Mouse (Mus musculus): ENCODE results near the gene Prkg1. TPM values are rescaled to one million over a fixed set of nuclear protein-coding genes. Genes with fewer than 3 reads are reported as not detected.

Gene Prkg1
- polyA plus RNA-seq, 1 experiment from 2014 or later = 3.2 TPM

DNA sequence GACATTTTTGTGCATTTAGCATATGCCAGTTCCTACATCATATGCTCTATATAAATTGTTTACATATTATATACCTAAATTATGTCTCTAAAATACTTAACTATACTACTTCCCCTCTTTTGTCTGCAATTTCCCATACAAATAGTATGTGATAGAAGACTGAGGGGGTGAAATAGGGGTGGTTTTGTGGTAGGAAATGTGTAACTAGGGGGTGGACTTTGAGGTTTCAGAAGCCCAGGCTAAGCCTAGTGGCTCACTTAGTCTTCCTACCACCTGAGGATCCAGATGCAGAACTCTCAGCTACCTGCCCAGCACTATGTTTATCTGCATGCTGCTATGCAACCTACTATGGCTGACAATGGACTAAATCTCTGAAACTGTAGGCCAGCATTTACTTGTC lies 1020.4 kb downstream of the Prkg1 start:
- no peak for DNase-seq (ENCODE audit: low spot score)
- Histone ChIP-seq H3K4me1 (no peaks in the 10 kb centered on the region), H3K36me3 (no peaks in the 10 kb centered on the region), H3K4me3 (no peak overlapping the region), H3K27me3 (ENCODE audit: low read depth, poor library complexity, severe bottlenecking) (no peaks in the 10 kb centered on the region), H3K9me3 (replicated peaks) (no peaks in the 10 kb centered on the region), H3K27ac (replicated peaks) (no peak overlapping the region)

DNA sequence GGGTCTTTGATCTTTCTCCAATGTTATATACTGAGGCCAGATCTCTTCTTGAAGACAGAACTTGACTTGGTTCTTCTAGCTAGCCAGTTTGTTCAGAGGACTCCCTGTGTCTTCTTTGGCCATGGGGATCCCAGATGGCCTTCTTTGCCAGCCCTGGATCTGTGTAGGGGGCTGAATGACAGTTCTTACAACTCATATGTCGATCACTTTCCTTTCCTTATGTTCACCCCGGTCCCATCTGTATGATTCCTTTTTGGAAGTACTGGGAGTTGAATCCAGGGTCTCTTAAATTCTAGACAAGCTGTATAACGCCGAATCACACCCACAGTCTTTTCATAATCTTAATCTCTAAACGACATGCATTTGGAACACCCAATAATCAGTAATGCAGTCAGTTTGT lies 1065.7 kb downstream of the Prkg1 start:
- H3K27ac ChIP-seq (replicated peaks) = no peak overlapping the region
- no peaks in the 10 kb centered on the region for H3K9me3 ChIP-seq (replicated peaks)
- no peaks in the 10 kb centered on the region for H3K4me1 ChIP-seq
- H3K4me3 ChIP-seq = no peak overlapping the region
- H3K36me3 ChIP-seq = no peaks in the 10 kb centered on the region
- WGBS = 94% methylated on average over 5 of the region's 5 CpGs
- no peak for DNase-seq (ENCODE audit: low spot score)
- H3K27me3 ChIP-seq (ENCODE audit: low read depth, poor library complexity, severe bottlenecking) = no peaks in the 10 kb centered on the region

DNA sequence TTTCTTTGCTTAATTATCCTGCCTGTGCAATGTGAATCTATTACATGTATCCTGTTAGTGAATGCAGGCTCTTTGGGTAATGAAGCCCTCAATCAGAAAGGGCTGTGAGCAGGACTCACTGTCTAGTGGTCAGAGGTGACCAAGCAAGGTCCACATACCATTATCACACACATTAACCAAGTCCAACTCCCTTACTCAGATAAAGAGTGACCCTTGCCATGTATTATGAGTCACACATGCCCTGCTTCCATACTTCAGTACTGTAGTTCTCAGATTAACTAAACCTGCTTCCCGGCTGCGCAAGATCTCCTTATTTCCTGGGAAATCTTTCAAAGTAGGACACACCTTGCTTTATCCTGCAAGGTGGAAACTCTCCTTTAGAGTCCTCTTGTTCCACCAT lies 1073.6 kb downstream of the Prkg1 start:
- H3K27ac ChIP-seq (replicated peaks) = no peak overlapping the region
- H3K27me3 ChIP-seq (ENCODE audit: low read depth, poor library complexity, severe bottlenecking) = no peaks in the 10 kb centered on the region
- H3K4me3 ChIP-seq = no peak overlapping the region
- whole genome bisulfite sequencing = 96% methylated on average over 2 of the region's 2 CpGs
- H3K9me3 ChIP-seq (replicated peaks) = no peaks in the 10 kb centered on the region
- DNase-seq (ENCODE audit: low spot score) = no peak
- no peaks in the 10 kb centered on the region for H3K4me1 ChIP-seq
- H3K36me3 ChIP-seq = no peaks in the 10 kb centered on the region

DNA sequence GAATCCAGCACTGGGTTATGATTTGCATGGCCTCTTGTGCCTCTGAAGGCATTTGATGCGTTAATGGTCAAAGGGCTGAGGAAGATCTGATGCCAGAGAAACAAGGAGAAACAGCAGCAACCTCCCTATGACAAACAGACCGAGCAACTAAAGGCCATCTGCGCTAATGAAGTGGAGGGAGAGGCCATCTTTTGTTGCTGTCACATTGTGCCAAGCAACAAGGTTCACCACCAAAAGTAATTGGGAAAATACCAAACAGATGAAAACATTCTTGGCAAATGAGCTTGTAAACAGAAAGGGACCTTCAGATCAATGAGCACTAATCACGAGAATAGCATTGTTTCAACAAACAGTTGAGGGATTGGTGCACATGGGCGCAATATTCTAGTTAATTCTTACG lies 1074.1 kb downstream of the Prkg1 start:
- Histone ChIP-seq H3K27ac (replicated peaks) (no peak overlapping the region), H3K4me3 (no peak overlapping the region), H3K27me3 (ENCODE audit: low read depth, poor library complexity, severe bottlenecking) (no peaks in the 10 kb centered on the region), H3K4me1 (no peaks in the 10 kb centered on the region), H3K9me3 (replicated peaks) (no peaks in the 10 kb centered on the region), H3K36me3 (no peaks in the 10 kb centered on the region)
- no peak for DNase-seq (ENCODE audit: low spot score)
- WGBS = 84% methylated on average over 6 of the region's 6 CpGs

- no peak overlapping the region for H3K4me3 ChIP-seq
- H3K36me3 ChIP-seq = no peaks in the 10 kb centered on the region
- no peaks in the 10 kb centered on the region for H3K9me3 ChIP-seq (replicated peaks)
- H3K4me1 ChIP-seq = no peaks in the 10 kb centered on the region
- H3K27me3 ChIP-seq (ENCODE audit: low read depth, poor library complexity, severe bottlenecking) = no peaks in the 10 kb centered on the region
- WGBS = 90% methylated on average over 6 of the region's 6 CpGs
- no peak overlapping the region for H3K27ac ChIP-seq (replicated peaks)
- no peak for DNase-seq (ENCODE audit: low spot score)
Observed at GRCm38 (mm10) chr19:30687942-30688341, 1076.9 kb downstream of the Prkg1 start.

GRCm38 (mm10) chr19:30676308-30676707 lies 1088.5 kb downstream of the Prkg1 start:
- no peak overlapping the region for H3K27ac ChIP-seq (replicated peaks)
- 89% methylated on average over 8 of the region's 8 CpGs for WGBS
- no peak for DNase-seq (ENCODE audit: low spot score)
- no peak overlapping the region for H3K4me3 ChIP-seq
- H3K4me1 ChIP-seq = no peaks in the 10 kb centered on the region
- H3K36me3 ChIP-seq = no peaks in the 10 kb centered on the region
- no peaks in the 10 kb centered on the region for H3K27me3 ChIP-seq (ENCODE audit: low read depth, poor library complexity, severe bottlenecking)
- no peaks in the 10 kb centered on the region for H3K9me3 ChIP-seq (replicated peaks)

DNA sequence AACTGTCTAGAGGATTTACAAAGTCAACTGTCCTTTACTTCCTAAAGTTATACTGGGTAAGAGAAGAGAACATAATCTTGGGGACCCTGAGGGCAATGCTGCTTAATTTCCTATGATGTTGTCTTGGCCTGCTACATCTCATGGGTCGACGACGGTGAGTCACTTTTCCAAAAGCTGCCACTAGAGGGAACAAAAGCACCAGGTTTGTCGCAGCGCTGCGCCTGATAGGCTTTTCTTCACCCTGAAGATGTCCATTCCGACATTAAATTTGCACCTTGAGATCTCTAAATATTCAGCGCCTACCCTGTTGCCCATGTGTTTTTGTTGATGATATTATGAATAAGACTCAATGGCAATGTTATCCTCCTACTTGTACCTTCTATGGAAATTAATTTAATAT lies 1100.6 kb downstream of the Prkg1 start:
- peak; percentile 47 for DNase-seq (ENCODE audit: low spot score)
- Histone ChIP-seq H3K4me1 (no peaks in the 10 kb centered on the region), H3K9me3 (replicated peaks) (no peaks in the 10 kb centered on the region), H3K27ac (replicated peaks) (no peak overlapping the region), H3K4me3 (no peak overlapping the region), H3K27me3 (ENCODE audit: low read depth, poor library complexity, severe bottlenecking) (no peaks in the 10 kb centered on the region), H3K36me3 (no peaks in the 10 kb centered on the region)
- 12% methylated on average over 8 of the region's 8 CpGs for WGBS

GRCm38 (mm10) chr19:30642629-30643170 lies 1122.1 kb downstream of the Prkg1 start:
- H3K9me3 ChIP-seq (replicated peaks) = no peaks in the 10 kb centered on the region
- no peak overlapping the region for H3K27ac ChIP-seq (replicated peaks)
- 29% methylated on average over 5 of the region's 5 CpGs for WGBS
- H3K36me3 ChIP-seq = no peaks in the 10 kb centered on the region
- no peak for DNase-seq (ENCODE audit: low spot score)
- H3K27me3 ChIP-seq (ENCODE audit: low read depth, poor library complexity, severe bottlenecking) = peaks cover 55% of the 10 kb centered on the region
- no peak overlapping the region for H3K4me3 ChIP-seq
- peaks cover 33% of the 10 kb centered on the region for H3K4me1 ChIP-seq

- Histone ChIP-seq H3K27me3 (ENCODE audit: low read depth, poor library complexity, severe bottlenecking) (peaks cover 27% of the 10 kb centered on the region), H3K9me3 (replicated peaks) (no peaks in the 10 kb centered on the region), H3K36me3 (no peaks in the 10 kb centered on the region), H3K4me3 (no peak overlapping the region), H3K4me1 (peaks cover 9% of the 10 kb centered on the region), H3K27ac (replicated peaks) (no peak overlapping the region)
- no peak for DNase-seq (ENCODE audit: low spot score)
- 84% methylated on average over 8 of the region's 8 CpGs for WGBS
Observed at GRCm38 (mm10) chr19:30637471-30637870, 1127.4 kb downstream of the Prkg1 start.

GRCm38 (mm10) chr19:30631051-30631450 lies 1133.8 kb downstream of the Prkg1 start:
- Histone ChIP-seq H3K27ac (replicated peaks) (no peak overlapping the region), H3K9me3 (replicated peaks) (no peaks in the 10 kb centered on the region)
- 49% methylated on average over 3 of the region's 3 CpGs for WGBS

GRCm38 (mm10) chr19:30626036-30626435 lies 1138.8 kb downstream of the Prkg1 start:
- Histone ChIP-seq H3K27me3 (ENCODE audit: low read depth, poor library complexity, severe bottlenecking) (no peaks in the 10 kb centered on the region), H3K4me3 (no peak overlapping the region), H3K9me3 (replicated peaks) (no peaks in the 10 kb centered on the region), H3K4me1 (peaks cover 8% of the 10 kb centered on the region), H3K36me3 (no peaks in the 10 kb centered on the region), H3K27ac (replicated peaks) (no peak overlapping the region)
- no peak for DNase-seq (ENCODE audit: low spot score)
- 40% methylated on average over 7 of the region's 7 CpGs for WGBS

More at GRCm38 (mm10) chr19:30631051-30631450, 1133.8 kb downstream of the Prkg1 start:
- Histone ChIP-seq H3K4me3 (no peak overlapping the region), H3K27me3 (ENCODE audit: low read depth, poor library complexity, severe bottlenecking) (no peaks in the 10 kb centered on the region), H3K36me3 (no peaks in the 10 kb centered on the region), H3K4me1 (peaks cover 1% of the 10 kb centered on the region; the same call in 1 of the 2 replicates)
- DNase-seq (ENCODE audit: low spot score) = no peak

DNA sequence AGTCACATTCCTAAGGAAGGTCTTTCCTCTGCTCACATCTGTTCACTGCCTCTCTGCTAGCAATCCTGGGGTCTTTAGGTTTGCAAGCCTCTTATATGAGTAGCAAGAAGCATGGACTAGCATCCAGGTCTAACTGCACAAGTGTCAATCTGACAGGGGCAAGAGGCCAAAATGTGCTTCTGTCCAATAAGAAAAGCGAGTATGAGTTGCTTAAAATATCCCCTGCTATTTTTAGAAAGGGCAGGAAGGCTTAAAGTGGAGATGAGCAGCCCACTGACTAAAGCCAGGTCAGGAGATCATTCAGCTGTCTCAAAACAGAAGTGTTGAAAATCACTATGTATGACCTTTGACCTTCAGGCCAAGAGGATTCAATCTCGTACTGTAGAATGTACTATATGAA lies 1139.4 kb downstream of the Prkg1 start:
- no peaks in the 10 kb centered on the region for H3K27me3 ChIP-seq (ENCODE audit: low read depth, poor library complexity, severe bottlenecking)
- WGBS = 65% methylated on average over 2 of the region's 2 CpGs
- H3K4me1 ChIP-seq = peaks cover 8% of the 10 kb centered on the region
- no peak overlapping the region for H3K4me3 ChIP-seq
- no peaks in the 10 kb centered on the region for H3K9me3 ChIP-seq (replicated peaks)
- H3K36me3 ChIP-seq = no peaks in the 10 kb centered on the region
- no peak for DNase-seq (ENCODE audit: low spot score)
- H3K27ac ChIP-seq (replicated peaks) = no peak overlapping the region

DNA sequence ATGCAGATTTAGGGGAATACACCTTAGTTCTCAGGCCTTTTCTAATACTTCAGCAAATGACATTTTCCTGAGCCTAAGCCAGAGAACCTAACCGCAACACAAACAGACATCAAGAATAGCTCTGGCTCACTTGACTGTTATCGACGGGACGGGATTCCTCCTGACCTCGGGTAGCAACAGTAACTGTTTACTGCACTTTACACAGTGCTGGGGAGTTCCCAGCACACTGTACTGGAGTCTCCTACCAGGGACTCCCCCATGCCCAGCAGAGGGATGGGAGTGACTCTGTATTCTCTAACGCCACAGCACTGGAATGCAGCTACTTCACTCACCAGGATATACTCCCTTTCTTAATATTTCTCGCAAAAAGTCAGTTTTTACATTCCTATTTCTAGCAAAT lies 1141.2 kb downstream of the Prkg1 start:
- no peak for DNase-seq (ENCODE audit: low spot score)
- Histone ChIP-seq H3K27ac (replicated peaks) (no peak overlapping the region), H3K9me3 (replicated peaks) (no peaks in the 10 kb centered on the region), H3K36me3 (no peaks in the 10 kb centered on the region), H3K27me3 (ENCODE audit: low read depth, poor library complexity, severe bottlenecking) (no peaks in the 10 kb centered on the region), H3K4me1 (peaks cover 8% of the 10 kb centered on the region), H3K4me3 (no peak overlapping the region)
- 81% methylated on average over 7 of the region's 7 CpGs for WGBS

Data from midbrain, embryonic 10.5 days (tissue).